Mouse (Mus musculus): ENCODE results near the gene Fam71b.

GRCm38 (mm10) chr11:46365744-46366143 is 30.6 kb upstream of the Fam71b start:
- no peak for TF ChIP-seq CTCF (IDR thresholded peaks at IDR 0.05; ENCODE audit: low read depth, low read length)
- TF ChIP-seq EP300 (IDR thresholded peaks at IDR 0.05; ENCODE audit: insufficient read depth, low read depth, low read length), result no peak
- TF ChIP-seq POLR2A (IDR thresholded peaks at IDR 0.05; ENCODE audit: insufficient read depth, low read length), result no peak
